Mouse (Mus musculus) bone marrow macrophage, adult 2 months (primary cell): ENCODE measurements at regions not wholly inside any gene's neighbourhood (a gene's known extent, or its start where the extent isn't known, plus 50 kb on each side); places are given as distances from the start of the nearest gene placed in this dataset.

Experiments used
- CTCF ChIP-seq: IDR thresholded peaks from 2 replicates; pipeline ENCODE4 v1.5.1; 2012; ENCODE audit warnings: low read depth, mild to moderate bottlenecking, low read length, moderate library complexity
- POLR2A ChIP-seq: IDR thresholded peaks from 2 replicates; pipeline ENCODE4 v1.6.1; 2012; ENCODE audit warnings: mild to moderate bottlenecking, low read depth, low read length, borderline replicate concordance

- TF ChIP-seq CTCF (no peak), POLR2A (no peak)
Observed at GRCm38 (mm10) chr15:62282646-62283045, 1359.8 kb upstream of the A1bg start.
